Mouse (Mus musculus) hindbrain, embryonic 10.5 days (tissue): ENCODE data around the gene BC016579. TPM values are rescaled to one million over a fixed set of nuclear protein-coding genes. Genes with fewer than 3 reads are reported as not detected.

Source experiments
- DNase-seq: peaks from one replicate; pipeline ENCODE4 v3.0.0-alpha.2; 2017; ENCODE audit warnings: low spot score
- H3K27ac ChIP-seq: fragments of 300-500 bp; sonication (generic); 2 replicates; pipeline ENCODE4 v1.5.1; 2016; ENCODE audit warnings: mild to moderate bottlenecking, moderate library complexity
- H3K27me3 ChIP-seq: fragments of 300-500 bp; sonication (generic); 2 replicates; pipeline ENCODE4 v1.6.1; 2016; ENCODE audit warnings: mild to moderate bottlenecking; ENCODE audit not compliant: poor library complexity, insufficient read depth, severe bottlenecking
- H3K36me3 ChIP-seq: fragments of 300-500 bp; sonication (generic); 2 replicates; pipeline ENCODE4 v1.6.1; 2016; ENCODE audit warnings: mild to moderate bottlenecking, moderate library complexity
- H3K4me1 ChIP-seq: fragments of 300-500 bp; sonication (generic); replicated peaks from 2 replicates; pipeline ENCODE4 v1.6.1; 2016; ENCODE audit warnings: mild to moderate bottlenecking
- H3K4me3 ChIP-seq: fragments of 300-500 bp; sonication (generic); 2 replicates; pipeline ENCODE4 v1.5.1; 2016; ENCODE audit warnings: mild to moderate bottlenecking, moderate library complexity
- H3K9me3 ChIP-seq: fragments of 300-500 bp; sonication (generic); 2 replicates; pipeline ENCODE4 v1.6.1; 2016; ENCODE audit warnings: mild to moderate bottlenecking, moderate library complexity
- WGBS: fragments of 180-500 bp; shearing (Covaris S2); methylation state at CpG from one replicate; pipeline ENCODE4 v1.1.7; 2016; 5-methylcytosine and 5-hydroxymethylcytosine counted together
- polyA plus RNA-seq: library from polyadenylated mRNA; unstranded; fragments of >200 nt; fragmentation: Nextera tagmentation; extraction: Ambion mirVana; gene quantifications from 2 replicates; pipeline ENCODE4 v1.2.1, GENCODE M21; 2016

Gene BC016579
- polyA plus RNA-seq, 1 experiment from 2014 or later = not detected

DNA sequence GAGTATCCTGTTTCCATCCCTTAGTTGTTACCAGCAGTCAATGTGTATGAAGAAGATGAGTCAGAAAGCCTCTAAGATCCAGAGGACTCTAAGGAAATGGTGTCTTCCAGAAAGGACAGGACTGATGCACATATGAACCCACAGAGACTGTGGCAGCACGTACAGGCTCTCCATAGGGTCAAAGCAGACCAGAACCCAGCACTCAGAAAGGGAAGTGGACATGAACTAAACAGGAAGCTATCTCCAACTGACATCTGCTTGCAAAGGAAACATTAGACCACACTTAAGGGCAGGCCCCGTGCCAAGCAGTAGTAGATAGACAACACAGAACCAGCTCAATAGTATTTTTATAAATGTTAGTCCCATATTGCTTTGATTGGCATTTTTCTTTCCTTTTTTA, 12.3 kb upstream of the BC016579 start:
- Histone ChIP-seq H3K9me3 (no peaks in the 10 kb centered on the region), H3K4me1 (no peaks in the 10 kb centered on the region), H3K36me3 (no peaks in the 10 kb centered on the region), H3K27ac (no peak overlapping the region), H3K4me3 (no peak overlapping the region), H3K27me3 (no peaks in the 10 kb centered on the region)
- WGBS = 92% methylated on average over 2 of the region's 2 CpGs
- DNase-seq = no peak

DNA sequence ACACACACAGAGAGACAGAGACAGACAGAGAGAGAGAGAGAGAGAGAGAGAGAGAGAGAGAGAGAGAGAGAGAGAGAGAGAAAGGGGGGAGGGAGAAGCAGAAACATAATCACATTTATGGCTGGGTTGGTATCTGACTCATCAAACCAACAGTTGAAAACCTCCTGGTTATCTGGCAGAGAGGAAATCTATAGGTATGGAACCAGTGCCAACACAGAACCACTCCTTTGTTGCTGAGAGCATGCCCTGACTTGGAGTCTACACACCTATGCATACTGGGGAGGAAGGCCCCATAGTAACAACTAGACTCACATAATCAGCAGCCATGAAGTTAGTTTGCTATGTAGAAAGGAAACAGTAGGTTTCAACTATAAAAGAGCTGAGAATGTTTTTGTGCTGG, 8.5 kb upstream of the BC016579 start:
- Histone ChIP-seq H3K4me3 (no peak overlapping the region), H3K36me3 (no peaks in the 10 kb centered on the region), H3K27me3 (no peaks in the 10 kb centered on the region), H3K27ac (no peak overlapping the region), H3K4me1 (no peaks in the 10 kb centered on the region), H3K9me3 (no peaks in the 10 kb centered on the region)
- DNase-seq = no peak

DNA sequence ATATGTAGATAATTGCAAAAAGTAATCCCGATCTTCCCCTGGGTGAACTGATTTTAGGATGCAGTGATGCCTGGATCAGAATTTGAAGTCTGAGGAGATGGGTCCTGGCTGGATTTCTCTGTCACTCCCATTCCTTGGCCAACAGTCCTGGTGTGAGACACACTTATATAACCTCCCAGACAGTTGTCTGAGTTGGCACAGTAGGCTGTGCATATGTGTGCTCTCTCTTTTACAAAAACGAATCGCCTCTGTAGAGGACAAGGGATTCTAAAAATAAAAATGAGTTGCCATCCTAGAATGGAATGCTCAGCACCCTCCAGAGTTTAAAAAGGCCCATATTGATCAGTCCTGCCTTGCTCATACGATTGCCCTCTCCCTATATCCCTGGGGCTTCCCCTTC, 5.7 kb upstream of the BC016579 start:
- H3K27me3 ChIP-seq = peaks cover 4% of the 10 kb centered on the region
- no peak overlapping the region for H3K4me3 ChIP-seq
- 90% methylated on average over 4 of the region's 4 CpGs for whole genome bisulfite sequencing
- H3K36me3 ChIP-seq = no peaks in the 10 kb centered on the region
- no peak overlapping the region for H3K27ac ChIP-seq
- no peaks in the 10 kb centered on the region for H3K4me1 ChIP-seq
- DNase-seq = no peak
- no peaks in the 10 kb centered on the region for H3K9me3 ChIP-seq

DNA sequence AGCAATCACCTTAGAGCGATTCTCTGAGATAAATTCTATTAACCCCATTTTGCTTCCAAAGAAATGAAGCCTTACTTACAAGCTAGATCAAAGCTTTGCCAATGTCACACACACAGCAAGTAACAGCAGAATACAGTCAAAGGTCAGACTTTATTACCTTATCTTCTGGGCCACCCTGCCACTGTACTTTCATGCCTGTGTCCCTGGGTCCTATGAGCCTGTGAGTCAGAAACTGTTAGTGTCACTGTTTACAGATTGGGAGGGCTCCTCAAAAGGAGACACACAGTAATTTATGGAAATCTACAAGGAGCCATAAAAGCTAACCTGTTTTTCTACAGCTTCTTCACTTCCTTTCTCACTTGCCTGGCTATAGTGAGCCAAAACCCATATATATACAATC, 4.4 kb upstream of the BC016579 start:
- 95% methylated on average over 1 of the region's 1 CpGs for WGBS
- Histone ChIP-seq H3K27ac (no peak overlapping the region), H3K27me3 (peaks cover 17% of the 10 kb centered on the region), H3K4me3 (no peak overlapping the region), H3K36me3 (no peaks in the 10 kb centered on the region), H3K4me1 (peaks cover 10% of the 10 kb centered on the region), H3K9me3 (no peaks in the 10 kb centered on the region)
- no peak for DNase-seq

DNA sequence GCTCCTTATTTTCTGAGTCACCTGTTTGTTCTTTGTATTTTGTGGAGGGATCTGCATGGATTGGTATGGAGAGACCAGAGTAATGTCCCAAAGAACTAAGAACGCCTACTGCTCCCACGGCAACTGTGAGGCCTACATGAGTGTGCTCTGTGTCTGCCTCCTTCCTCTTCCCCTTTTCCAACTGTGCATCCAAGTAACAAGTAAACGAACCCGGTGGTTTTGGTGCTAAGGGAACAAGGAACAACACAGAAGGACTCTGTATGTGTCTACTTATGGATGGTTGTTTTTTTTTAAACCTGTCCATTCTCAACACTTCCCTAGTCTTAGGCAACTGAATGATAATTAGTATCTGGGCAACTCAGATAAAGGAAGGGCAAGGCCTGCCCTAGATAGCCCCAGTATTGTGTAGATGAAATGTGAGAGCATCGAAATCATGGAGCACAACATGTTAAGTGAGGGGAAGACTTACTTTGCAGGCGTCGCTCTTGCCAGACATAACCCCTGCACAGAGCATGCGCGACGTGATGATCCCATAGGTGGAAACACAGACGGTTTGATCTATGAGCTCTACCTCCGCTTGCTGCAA, 3.8 kb upstream of the BC016579 start:
- WGBS = 93% methylated on average over 12 of the region's 12 CpGs
- Histone ChIP-seq H3K4me3 (no peak overlapping the region), H3K9me3 (no peaks in the 10 kb centered on the region), H3K27ac (no peak overlapping the region), H3K27me3 (peaks cover 23% of the 10 kb centered on the region), H3K36me3 (no peaks in the 10 kb centered on the region), H3K4me1 (peaks cover 10% of the 10 kb centered on the region)
- DNase-seq = no peak

DNA sequence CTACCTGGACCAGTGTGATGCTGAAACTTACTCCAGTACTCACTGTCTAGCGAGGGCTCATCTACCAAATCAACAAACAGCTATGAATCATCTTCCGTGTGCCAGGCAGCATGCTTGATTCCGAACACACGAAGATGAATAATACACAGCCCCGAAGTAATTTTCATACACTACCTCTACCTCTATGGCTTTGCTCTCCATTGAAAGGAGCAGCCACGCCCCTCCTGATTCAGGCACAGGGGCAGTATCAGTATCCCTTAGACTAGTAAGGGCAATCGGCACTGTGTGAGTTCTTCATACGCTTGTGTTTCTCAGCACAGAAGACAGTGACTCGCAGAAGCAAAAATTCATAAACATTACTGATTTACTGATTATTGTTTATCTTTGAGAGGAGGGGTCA, 597 bp upstream of the BC016579 start:
- H3K27me3 ChIP-seq = peaks cover 26% of the 10 kb centered on the region
- no peaks in the 10 kb centered on the region for H3K36me3 ChIP-seq
- DNase-seq = no peak
- no peak overlapping the region for H3K27ac ChIP-seq
- H3K4me1 ChIP-seq = peaks cover 10% of the 10 kb centered on the region
- H3K9me3 ChIP-seq = no peaks in the 10 kb centered on the region
- WGBS = 54% methylated on average over 9 of the region's 9 CpGs
- H3K4me3 ChIP-seq = no peak overlapping the region; the same call in 1 of the 2 replicates

DNA sequence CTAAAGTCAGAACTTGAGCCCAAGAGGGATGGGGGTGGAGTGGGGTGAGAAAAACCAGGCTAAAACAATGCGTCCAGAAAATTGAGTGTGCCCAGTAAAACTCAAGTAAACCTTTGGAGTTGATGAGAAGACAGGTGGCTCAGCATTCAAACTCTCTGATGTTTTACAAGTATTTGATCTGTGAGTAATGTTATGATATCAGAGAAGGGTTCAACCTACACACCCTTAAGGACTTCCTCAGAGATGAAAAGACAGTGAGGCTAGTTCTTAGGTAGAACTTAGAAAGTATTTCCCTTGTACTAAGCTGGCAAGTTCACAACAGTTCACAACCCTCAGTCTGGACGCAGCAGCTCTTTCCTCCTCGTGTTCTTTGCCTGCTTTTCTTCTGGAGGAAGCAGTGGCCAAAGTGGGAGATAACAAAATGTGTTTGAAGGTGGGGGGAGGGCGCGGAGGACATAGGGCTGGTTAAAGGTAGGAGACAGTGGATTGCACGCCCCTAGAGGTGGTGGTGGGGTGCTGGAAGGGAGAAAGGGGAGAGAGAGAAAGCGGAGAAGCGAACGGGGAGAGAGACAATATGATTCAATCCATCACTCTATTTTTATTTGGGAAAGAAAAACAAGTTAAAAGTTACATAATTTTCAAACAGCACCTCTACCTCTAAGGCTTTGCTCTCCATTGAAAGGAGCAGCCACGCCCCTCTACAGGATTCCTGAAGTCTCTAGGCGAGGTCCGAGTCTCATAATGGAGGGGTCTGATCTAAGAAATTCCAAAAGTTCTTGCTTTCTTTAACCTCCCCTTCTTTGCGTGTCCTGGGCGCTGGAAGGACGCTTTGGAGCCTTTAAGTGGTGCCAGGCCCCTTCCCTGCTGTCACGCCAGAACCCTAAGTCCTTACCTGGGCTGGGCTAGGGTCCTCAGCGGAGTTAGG, 597 bp downstream of the BC016579 start:
- WGBS = 11% methylated on average over 17 of the region's 17 CpGs
- DNase-seq = no peak
- peaks cover 26% of the 10 kb centered on the region for H3K27me3 ChIP-seq
- no peak overlapping the region for H3K27ac ChIP-seq
- no peaks in the 10 kb centered on the region for H3K36me3 ChIP-seq
- peak overlapping the region; percentile 47 for H3K4me3 ChIP-seq
- no peaks in the 10 kb centered on the region for H3K9me3 ChIP-seq
- H3K4me1 ChIP-seq = peaks cover 10% of the 10 kb centered on the region

DNA sequence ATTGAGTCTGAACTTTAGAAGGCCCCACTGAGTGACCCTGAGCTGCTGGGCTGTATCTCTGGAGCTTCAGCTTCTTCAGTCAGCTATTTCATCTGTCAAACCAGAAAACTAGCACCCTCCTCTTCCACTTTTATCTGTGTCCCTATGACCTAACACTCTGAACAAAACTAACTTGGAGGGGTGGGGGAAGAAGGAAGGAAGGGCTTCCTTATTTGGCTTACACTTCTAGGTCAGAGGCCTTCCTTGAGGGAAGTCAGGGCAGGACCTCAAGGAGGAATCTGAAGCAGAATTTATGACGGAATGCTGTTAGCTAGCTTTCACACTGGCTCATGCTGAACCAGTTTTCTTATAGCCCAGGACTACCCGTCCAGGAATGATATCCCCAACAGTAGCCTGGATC, 2.4 kb downstream of the BC016579 start:
- no peaks in the 10 kb centered on the region for H3K36me3 ChIP-seq
- no peaks in the 10 kb centered on the region for H3K9me3 ChIP-seq
- 73% methylated on average over 2 of the region's 2 CpGs for WGBS
- H3K27me3 ChIP-seq = peaks cover 26% of the 10 kb centered on the region
- no peak overlapping the region for H3K4me3 ChIP-seq
- H3K27ac ChIP-seq = no peak overlapping the region
- peaks cover 10% of the 10 kb centered on the region for H3K4me1 ChIP-seq
- DNase-seq = no peak

DNA sequence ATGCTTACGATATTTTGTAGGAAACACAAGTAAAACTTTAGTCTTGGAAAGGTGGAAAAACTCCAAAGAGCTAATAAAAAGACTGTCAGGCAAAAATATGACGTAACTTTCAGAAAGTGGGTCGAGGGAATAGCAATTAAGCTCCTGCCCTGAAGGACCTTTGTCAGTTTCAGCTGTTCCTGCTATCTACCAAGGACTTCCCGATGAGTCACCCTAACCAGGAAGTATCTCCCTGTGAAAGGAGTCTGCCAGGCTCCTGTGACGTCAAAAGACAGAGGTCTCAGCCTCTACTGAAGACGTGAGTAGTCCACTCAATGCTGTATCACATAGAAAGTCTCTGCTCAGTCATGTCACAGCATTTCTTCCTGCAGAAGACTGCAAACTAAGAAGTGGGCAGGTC, 9.5 kb downstream of the BC016579 start:
- WGBS = 72% methylated on average over 6 of the region's 6 CpGs
- DNase-seq = no peak
- Histone ChIP-seq H3K27ac (no peak overlapping the region), H3K9me3 (no peaks in the 10 kb centered on the region), H3K36me3 (no peaks in the 10 kb centered on the region), H3K27me3 (no peaks in the 10 kb centered on the region), H3K4me1 (no peaks in the 10 kb centered on the region), H3K4me3 (no peak overlapping the region)

DNA sequence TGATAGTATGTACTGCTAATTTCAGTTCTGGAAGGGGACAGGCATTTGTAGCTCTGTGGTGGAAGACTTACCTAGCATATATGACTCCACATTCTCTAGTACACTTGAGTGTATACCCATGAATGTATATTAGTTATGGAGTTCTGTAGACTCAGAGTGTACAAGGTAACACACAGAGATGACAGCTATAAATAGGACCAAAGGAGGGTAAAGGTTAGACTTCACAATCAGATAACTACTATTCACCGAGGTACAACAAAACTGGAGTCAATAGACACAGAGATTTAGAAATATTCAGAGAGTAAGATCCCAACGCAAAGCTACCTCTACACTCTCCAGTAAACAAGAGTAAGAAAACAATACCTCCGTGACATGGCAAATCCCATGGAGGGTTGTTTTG, 9.9 kb downstream of the BC016579 start:
- Histone ChIP-seq H3K9me3 (no peaks in the 10 kb centered on the region), H3K4me3 (no peak overlapping the region), H3K36me3 (no peaks in the 10 kb centered on the region), H3K27ac (no peak overlapping the region), H3K27me3 (no peaks in the 10 kb centered on the region), H3K4me1 (no peaks in the 10 kb centered on the region)
- no peak for DNase-seq
- 88% methylated on average over 3 of the region's 3 CpGs for WGBS

DNA sequence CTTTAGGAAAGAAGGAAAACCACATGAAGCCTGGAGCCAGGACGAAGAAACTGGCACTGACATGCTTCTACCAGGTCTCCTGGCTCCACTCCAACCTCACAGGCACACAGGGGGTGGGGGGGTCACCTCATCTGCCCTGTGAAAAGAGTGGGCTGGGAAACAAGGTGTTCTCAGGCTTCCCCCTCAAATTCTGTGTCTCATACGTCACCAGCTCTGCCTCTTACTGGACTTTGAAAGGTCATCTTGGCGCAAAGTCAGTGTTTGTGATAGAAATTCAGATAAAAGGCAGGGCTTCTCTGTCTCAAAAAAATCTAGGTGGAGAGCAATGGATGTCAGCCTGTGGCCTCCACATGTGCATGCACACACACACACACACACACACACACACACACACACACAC, 12.6 kb downstream of the BC016579 start:
- WGBS = 69% methylated on average over 3 of the region's 3 CpGs
- H3K4me1 ChIP-seq = no peaks in the 10 kb centered on the region
- no peaks in the 10 kb centered on the region for H3K9me3 ChIP-seq
- no peaks in the 10 kb centered on the region for H3K36me3 ChIP-seq
- H3K27ac ChIP-seq = no peak overlapping the region
- H3K4me3 ChIP-seq = no peak overlapping the region
- no peaks in the 10 kb centered on the region for H3K27me3 ChIP-seq
- no peak for DNase-seq

DNA sequence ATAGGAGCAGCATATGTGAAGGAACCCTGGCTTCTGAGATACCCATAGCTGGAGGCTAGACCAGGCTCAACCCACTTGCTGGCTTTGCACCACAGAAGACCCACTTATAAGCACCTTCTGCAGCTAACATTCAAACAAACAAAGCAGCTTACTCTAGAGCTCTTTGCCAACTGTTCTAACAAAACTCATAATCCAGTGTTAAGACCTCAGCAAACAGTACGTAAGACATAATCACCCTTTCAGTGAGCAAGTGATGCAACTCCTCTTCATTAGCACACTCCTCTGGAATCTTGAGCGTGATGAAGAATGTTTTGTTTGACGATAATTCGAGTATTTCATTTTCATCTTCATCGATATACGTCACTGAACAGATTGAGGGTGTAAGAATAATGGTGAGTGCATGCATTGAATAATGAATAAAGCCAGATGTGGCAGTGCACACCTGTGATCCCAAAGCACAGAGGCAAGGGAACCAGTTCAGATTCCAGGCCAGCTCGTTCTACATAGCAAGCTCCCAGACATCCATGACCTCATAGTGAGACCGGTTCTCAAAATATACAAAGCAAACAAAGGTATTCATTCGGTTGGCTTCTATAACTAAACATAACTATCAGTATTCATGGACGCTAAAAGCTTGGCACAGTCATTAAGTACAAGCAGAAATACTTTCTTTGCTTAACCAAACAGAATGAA, 13.7 kb downstream of the BC016579 start:
- no peak for DNase-seq
- H3K36me3 ChIP-seq = no peaks in the 10 kb centered on the region
- H3K27ac ChIP-seq = no peak overlapping the region
- WGBS = 90% methylated on average over 10 of the region's 10 CpGs
- no peak overlapping the region for H3K4me3 ChIP-seq
- no peaks in the 10 kb centered on the region for H3K4me1 ChIP-seq
- no peaks in the 10 kb centered on the region for H3K9me3 ChIP-seq
- H3K27me3 ChIP-seq = no peaks in the 10 kb centered on the region

DNA sequence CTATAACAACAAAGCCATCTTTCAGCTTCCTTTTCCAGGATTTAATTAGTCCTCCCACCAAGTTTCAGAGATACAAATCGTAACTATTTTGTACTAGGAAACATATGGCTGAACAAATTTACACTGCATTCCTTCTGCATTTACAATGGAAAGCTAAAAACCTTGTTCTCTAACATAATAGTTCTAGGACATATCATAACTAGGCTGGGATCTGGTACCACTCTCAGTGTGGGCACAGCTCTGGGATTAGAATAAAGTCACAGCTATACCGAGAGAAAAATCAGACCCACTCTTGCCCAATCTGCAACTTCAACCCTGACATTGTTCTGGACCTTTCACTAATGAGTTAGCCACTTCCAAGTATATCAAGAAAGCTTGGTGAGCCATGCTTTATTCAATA, 18.0 kb downstream of the BC016579 start:
- Histone ChIP-seq H3K27ac (no peak overlapping the region), H3K4me1 (no peaks in the 10 kb centered on the region), H3K4me3 (no peak overlapping the region), H3K36me3 (no peaks in the 10 kb centered on the region), H3K27me3 (no peaks in the 10 kb centered on the region), H3K9me3 (no peaks in the 10 kb centered on the region)
- 84% methylated on average over 2 of the region's 2 CpGs for WGBS
- DNase-seq = no peak
